Mouse (Mus musculus) layer of hippocampus, adult 9-10 months (tissue): ENCODE results near the gene Glyatl3.

Source experiments
- DNase-seq: peaks from one replicate; pipeline ENCODE4 v3.0.0; 2022; ENCODE audit warnings: low spot score

Gene Glyatl3

DNA sequence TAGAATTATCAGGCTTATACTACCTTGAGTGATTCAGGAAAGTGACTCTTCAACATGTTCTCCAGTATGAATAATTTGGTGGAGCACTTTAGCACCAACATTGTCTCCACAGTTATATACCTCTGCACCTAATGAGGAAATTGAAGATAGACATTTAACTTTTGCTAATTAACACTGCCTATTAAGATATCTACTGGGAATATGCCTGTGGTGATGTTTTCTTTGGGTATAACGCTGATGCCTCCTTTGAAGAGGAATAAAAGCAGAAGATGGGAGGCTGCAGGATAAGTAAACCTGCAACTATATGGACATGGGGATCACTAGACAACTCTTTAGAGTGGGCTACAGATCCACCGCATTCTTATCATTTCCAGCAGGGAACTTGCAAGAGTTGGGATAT, at the start of gene Glyatl3:
Gene Glyatl3 (minus strand): TSS at position 101 of the 400 bp plus-strand sequence.
- no peak for DNase-seq

DNA sequence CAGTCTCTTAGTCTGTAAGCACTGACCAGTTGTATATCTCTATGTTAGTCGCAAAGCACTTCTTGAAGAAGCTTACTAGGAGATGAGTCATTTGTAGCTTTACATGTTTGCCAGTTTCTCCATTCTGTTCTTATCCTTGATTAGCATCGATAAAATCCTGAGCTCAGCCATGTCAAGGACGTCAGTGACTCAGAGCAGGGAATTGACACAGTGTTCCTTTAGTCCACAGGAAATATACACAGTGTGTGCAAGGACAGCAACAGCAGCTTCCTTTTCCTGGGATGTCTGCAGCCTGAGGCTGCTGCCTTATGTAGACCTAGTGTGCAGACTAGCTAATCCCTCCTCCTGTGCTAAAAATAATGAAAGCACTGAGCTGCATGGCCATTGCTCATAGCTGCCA, 34.4 kb upstream of the Glyatl3 start:
- no peak for DNase-seq

DNA sequence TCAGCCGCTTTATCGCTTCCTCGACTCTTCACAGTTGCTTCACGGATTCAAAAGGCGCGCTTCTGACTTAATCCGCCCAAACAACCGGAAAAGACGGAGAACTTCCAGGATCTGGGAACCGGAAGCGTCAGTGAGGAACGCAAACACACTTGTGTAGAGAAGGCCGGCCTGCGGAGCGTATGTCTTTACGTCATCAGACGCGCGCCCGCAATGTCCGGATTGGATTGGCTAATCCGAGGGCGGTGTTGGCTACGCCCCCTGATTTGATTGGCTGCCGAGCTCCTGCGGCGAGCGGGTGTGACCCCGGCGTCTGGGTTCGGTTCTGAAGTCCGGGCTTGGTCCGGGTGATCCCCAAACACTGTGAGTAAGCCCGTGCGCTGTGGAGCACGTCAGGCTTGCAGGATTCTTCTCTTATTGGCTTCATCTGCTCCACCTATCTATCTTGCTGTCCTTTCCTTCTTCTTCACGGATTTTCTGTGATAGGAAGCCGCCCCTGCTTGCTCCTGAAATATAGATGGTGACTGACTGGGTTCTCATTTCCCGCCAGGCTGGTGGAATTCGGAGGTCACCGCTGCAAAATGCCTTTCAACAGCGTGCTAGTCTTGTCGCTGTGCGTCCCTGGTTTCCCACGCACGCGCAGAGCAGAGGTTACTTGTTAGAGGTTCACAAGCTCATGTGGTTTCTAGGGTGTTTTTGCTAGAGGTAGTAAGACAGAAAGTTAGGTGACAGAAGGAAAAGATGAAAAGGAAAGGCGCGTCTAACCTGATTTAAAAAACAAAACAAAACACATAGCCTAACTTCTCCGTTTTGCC, 20.5 kb upstream of the Glyatl3 start, which contains the start of the genes Mut and Cenpq:
Gene Mut (plus strand): TSS at position 266 of the 812 bp plus-strand sequence.
Gene Cenpq (minus strand): TSS at position 628 of the 812 bp plus-strand sequence.
- DNase-seq: peak; percentile 97

DNA sequence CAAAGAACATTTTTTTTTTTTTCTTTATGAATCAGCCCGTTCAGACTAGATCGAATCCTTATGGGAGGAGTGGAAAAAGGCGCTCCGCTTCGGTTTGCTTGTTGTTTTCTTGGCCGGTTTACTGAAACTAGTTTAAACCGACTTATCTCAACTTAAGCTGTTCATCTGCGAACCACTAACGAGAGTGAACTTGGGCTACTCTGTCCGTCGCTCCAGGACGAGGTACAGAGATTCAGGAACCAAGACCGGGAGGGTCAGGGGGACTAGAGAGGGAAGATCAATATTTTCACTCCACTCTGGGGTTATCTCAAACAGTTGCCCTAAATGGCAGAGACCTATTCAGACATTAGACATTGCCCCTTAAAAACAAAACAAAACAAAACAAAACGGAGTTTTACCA, 19.8 kb upstream of the Glyatl3 start:
- DNase-seq: no peak

DNA sequence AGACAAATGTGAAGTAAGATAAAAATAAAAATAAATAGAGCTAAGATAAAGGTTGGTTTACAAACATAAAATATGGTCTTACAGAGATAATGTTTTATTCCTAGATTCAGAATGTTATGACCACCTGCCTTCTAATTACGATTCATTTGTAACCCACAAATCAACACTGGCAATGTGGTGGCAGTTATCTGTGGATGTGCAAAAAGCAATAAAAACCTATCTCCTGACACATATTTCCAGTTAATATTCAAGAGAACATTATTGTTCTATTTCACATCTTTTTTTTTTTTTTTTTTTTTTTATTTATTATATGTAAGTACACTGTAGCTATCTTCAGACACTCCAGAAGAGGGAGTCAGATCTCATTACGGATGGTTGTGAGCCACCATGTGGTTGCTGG, 1.3 kb upstream of the Glyatl3 start:
- DNase-seq: no peak

DNA sequence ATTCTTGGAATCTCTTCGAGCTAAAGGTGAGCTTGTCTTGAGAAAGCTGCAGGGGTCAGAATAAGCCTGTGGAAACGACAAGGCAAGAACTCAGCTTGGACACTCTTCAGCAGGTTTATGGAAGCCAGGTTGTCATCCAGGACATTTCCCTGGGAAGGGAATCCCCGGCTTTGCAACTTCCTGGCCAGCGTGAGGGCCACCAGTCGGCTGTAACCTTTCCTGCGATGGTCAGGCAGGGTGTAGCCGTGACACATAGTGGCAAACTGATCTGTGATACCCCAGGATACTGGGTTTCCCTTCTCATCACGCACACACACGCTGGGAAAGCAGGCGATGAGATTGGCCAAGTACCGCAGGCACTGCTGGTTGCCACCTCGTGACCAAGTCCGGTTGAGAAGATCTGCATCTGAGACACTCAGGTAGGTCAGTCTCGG, 9.4 kb downstream of the Glyatl3 start:
- DNase-seq: no peak

DNA sequence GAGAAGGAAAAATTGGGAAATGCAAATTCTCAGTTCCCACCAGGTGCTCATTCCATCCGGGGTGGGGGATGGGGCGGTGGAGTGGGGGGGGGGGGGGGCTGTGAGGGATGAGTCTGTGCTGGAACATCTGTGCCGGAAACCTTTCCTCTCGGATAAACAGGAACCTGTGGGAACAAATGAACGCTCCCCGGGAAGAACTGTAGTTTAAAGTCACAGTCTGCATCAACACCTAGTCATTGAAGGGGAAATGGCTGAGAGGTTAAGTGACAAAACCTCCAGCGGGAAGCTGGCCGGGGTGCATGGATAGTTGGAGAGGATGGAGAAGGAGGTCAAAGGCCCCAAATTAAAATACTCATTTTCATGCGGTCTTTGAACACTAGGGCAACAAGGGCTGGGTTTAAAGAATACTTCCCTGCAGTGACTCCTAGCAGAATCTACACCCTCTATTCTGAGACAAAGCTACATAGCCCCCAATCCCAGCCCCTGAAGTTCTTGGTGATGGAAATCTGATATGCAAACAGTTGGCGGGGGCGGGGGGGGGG, 10.0 kb downstream of the Glyatl3 start:
- DNase-seq: no peak

DNA sequence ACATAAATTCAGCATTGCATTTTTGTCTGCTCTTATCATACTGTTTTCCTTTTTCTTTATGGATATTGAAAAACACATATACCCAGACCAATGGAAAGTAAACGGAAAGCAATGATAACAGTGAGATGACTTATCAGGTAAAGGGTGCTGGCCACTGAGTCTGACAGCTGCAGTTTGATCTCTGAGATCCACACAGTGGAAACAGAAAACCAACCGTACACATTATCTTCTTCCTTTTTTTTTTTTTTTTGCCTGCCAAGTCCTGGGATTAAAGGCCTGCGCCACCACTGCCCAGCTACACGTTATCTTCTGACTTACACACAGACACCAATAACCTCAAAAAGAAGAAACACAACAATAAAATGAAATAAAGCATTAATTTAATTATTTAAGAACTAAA, 10.8 kb downstream of the Glyatl3 start:
- DNase-seq: no peak

DNA sequence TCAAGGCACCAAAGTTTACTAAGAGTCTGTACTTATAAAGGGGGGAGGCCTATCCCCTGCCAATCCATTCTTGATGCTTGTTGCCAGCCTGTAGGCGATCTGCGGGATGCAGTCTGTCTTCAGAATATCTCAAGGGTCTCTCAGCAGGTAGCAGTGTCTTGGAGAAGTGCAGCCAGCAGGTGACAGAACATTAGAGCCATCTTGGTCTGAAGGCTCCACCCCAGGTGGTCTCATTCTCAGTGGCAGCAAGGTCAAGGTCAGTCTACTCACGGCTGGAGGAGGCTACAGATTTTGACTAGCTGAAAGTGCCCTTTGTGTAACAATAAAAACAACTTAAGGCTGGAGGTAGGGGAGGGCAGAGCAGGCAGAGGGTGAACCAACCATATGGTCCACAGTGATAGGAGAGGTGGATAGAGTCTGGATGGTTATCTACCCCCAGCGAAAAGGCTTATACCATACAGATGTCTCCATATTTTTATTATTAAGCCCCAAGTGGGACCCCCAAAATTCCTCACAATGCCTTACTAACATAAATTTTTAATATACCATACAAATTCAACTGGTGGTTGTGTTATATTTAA, 14.3 kb downstream of the Glyatl3 start:
- DNase-seq: no peak

DNA sequence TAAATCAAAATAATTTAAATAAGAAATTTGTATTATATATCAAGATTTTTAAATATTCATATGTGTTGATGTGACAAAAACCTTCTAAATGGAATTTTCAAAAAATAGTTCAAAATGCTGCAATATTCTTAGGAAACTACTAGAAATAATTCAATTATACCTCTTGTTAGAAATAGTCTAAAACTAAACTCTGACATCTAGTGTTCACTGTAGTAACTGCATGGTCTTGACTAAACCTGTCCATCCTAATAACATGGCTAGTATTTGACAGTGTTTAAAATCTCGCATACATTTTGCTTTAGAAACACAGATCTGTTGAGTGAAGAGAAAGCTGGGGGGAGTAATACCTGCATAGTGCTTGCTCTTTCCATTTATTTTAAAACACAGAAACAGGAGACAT, 17.3 kb downstream of the Glyatl3 start:
- DNase-seq: peak; percentile 21

DNA sequence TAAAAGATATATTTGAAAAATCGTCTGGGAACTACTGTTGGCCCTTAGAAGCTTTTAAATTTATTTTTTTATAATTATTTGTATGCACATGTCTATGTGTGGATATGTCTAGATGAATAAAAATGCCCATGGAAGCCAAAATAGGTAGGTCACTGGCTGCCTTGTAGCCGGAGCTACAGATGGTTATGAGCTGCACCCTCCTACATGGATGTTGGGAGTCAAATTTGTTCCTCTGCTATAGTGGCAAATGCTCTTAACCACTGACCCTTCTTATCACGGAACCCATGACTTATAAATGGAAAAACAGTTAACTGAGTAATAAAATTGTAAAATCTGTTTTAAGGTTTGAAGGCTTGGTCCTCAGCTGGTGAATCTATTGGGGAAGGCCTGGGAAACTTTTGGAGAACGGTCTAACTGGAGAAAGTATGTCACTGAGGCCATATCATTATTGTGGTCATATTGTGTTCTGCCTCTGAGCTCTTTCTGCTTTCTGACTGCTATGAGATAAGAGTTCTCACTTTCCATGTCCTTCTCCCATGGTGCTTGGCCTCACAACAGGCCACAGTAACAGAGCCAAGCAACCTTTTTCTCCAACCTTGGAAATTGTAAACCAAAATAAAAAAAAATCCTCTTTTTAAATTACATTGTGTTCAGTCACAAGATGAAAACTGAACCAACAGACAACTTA, 26.2 kb downstream of the Glyatl3 start:
- no peak for DNase-seq

DNA sequence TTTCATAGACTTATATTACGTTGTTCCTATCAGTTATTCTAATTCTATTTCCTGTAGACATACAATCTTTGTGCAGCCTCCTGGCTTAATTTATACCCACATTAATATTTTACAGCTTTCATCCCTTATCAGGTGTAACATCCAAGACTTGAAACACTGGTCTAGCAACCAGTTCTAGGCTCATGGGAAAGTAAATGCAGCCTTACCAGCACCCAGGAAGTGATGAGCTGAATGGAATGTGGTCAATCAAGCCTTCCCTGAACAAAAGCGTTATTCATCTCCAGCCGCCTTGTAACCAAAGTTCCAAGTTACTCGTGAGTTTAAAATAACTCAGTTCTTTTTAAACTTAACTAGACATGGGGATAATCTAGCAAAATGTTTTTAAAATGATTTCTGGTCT, 29.0 kb downstream of the Glyatl3 start:
- DNase-seq: no peak

DNA sequence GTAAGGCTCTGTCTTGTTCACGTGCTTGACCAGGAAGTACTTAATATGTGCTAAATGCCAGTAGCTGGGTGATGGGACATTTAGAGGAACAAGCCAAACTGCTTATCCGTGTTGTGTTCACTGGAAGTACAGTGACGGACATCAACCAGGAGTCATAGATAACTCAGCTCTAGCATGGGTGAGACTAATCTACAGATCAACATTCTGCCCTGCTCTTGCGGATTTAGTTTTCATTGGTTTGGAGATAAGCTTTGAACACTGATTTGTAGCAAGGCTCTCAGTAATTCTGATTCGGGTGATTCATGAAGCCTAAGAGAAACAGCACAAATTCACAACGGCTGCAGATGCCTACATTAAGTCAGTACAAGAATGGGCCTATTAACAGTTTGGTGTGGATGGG, 32.0 kb downstream of the Glyatl3 start:
- no peak for DNase-seq

DNA sequence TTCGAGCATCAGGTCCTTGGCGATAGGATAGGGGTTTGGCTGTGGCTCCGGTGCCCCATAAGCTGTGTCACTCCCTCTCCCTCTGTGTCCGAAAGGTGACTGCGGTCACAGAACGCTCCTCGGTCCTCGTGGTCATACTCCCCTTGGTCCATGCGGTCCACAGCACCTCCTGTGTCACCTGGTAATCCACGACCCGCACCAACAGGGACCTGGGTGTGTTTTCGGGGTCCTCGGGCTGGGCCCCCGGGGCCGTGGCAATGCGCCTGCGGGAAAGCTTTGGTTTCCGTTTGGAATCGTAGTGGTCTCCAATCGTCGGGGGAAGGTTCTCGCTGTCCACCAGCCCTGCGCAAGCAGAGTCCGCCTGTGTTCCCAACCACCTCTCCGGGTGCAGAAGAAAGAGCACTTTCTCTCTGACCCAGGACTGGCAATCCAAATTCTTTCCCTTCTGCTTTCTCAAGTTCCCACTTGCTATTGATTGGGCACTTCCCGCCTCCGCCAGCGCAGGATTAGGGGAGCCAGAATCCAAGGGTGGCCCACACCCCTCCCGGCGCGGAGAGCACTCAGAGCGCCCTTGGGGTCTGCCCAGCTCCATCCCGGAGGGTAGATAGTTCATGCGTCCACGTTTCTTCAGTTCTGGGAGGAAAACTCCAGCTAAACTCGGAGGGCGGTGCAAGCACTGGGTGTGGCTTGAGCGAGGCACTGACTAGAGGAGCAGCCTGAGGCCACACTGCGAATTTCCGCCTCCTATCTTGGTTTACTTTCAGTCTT, 34.0 kb downstream of the Glyatl3 start, which contains the start of gene 9130008F23Rik:
Gene 9130008F23Rik (minus strand): TSS at position 636 of the 768 bp plus-strand sequence.
- no peak for DNase-seq

DNA sequence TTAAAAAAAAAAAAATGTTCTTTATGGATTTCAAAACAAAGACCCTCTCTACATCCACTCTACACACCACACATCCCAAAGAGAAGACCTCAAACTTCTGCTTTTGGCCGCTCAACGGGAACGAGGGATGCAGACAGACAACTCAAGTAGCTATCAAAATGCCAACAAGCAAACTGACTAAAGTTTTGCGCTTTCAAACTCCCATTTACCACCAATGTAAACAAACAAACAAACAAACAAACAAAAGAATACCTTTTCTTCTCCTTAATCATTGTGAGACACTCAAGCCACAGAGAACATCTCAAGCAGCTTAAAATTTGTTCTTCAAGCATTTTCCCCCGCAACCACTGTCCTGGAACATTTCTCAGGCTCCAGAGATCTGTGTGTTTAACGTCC, 34.6 kb downstream of the Glyatl3 start:
- no peak for DNase-seq

DNA sequence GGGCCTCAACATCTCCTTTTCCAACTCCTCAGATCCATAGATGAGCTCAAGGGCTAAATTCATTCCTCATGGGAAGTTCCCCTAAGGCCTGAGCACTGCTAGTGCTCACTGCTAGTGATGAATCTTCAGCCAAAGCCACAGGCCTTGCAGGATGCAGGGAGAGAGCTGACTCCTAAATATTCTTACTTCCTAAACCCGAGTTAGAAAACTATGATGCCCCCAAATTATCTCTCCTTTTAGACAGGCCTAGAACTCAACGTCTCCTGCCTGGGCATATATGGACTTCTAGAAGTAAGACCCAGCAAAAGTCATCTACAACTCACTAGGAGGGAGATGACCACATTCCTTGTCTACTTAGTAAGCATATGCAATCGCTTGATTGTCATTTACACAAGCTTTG, 36.4 kb downstream of the Glyatl3 start:
- no peak for DNase-seq

DNA sequence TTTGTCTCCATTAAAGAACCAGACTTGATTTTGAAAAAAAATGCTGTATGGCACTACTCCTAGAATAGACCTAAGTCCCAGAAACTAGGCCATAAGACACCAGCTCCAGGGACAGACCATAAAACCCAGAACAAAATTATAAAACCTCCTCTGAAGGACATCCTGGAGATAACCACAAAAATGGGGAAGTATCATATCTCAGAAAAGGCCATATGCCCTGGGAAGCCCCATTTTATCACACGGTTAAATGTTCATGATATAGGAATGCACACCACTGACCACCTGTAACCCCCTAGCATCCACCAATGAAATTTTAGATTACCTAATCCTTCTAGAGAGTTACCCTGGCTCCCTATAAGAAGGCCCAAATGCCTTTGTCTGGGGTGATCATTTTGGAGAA, 38.6 kb downstream of the Glyatl3 start:
- no peak for DNase-seq

DNA sequence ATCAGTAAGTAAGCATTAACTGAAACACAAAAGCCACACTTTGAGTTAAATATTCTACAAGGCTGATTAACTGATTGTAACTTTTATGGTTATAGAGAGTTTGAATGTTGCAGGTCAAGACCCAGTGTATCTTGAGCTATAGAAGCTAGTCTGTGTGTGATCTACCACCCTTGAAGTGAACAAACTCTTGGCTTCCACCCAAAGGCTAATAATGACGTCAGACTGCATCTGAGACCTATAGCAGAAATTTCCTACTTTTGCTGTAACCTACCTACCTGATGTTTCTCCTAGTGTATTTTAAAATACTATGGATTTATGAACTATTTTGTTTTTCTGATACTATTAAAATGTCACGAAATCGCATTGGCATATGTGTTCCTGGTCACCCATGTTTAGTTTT, 39.4 kb downstream of the Glyatl3 start:
- DNase-seq: no peak

DNA sequence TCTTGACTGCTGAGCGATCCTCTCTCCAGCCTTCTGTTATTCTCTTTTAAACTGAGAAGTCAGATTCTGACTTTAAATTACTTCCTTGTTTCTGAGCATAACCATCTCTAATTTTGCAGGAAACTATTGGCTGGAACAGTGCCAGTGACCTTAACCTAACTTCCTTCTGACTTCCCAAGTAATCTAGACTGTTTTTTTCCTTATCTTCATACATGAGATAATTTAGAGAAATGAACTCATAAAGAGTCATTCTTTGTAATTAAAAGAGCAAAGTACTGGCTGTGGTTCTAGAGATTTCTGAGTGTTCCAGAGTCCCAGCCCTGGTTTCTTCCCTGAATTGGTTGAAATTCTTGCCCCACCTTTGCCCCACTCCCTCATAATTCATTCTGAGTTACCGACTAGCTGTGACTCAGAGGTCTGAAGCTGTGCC, 40.6 kb downstream of the Glyatl3 start:
- DNase-seq: no peak

DNA sequence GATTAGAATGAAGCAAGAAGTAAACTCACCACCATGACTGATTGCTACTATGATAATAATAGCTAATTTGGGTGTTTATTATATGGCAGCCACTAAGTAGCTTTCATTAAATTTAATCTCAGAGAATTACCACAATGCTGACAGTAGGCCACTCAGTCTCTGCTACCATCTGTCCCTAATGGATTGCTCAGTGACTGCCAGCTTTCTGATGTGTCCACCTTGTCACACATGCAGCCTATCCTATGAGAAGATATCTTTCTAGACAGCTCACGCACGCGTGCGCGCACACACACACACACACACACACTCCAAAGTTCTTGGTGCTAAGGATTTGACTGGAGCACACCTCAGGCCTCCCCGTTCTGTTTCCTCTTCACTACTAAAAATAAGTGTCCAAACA, 41.5 kb downstream of the Glyatl3 start:
- no peak for DNase-seq

DNA sequence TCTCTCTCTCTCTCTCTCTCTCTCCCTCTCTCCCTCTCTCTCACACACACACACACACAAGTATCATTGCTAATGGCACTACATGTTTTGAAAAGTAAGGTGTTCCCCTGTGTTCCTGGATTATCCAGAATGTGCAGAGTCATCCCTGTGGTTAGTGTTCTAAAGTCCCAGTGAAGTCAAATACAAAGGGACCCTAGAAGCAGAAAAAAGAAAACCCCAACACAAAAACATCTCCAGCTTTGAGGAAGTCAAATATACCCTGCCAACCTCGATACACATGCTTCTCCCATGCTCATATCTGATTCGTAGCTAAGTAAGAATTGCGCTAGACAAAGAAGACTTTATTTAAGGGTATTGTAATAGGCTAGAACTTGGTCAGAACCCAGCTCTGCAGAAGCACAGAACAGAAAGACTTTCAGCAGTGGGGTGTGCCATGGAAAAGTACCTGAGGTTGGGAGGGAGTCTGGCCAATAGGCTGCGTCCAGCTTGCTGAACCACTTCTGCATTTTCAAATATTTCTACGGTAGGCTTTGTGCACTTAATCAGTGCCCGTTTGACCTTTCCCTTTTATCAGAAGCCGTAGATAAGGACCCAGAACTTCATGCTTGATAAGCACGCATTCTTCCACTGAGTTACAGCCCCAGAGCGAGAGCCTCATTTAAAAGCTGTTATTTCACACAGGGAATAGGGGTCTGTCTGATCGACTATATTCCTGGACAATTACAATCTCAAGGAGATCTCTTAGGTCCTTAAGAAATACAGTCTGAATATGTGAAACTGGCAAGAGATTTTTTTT, 45.0 kb downstream of the Glyatl3 start:
- DNase-seq: no peak
